Mouse (Mus musculus) stomach, postnatal 0 days (tissue): ENCODE data around the gene Rtn4r.
"Not testable (repeated sequence)": the region's sequence is repeated elsewhere in the genome, so short reads cannot be mapped to it uniquely, and the experiment has no call there.

ENCODE experiments used
- CTCF ChIP-seq: IDR thresholded peaks from 2 replicates; pipeline ENCODE4 v1.5.1; 2016; ENCODE audit warnings: antibody characterized with exemption, low read depth, mild to moderate bottlenecking, moderate library complexity
- EP300 ChIP-seq: optimal IDR thresholded peaks from 2 replicates; pipeline ENCODE3; 2016; ENCODE audit warnings: antibody characterized with exemption

GRCm38 (mm10) chr16:18195561-18195960, 68.1 kb downstream of the Rtn4r start:
- not testable (repeated sequence) for TF ChIP-seq CTCF, EP300
